Mouse (Mus musculus): ENCODE measurements at regions not wholly inside any gene's neighbourhood (a gene's known extent, or its start where the extent isn't known, plus 50 kb on each side); places are given as distances from the start of the nearest gene placed in this dataset.

DNA sequence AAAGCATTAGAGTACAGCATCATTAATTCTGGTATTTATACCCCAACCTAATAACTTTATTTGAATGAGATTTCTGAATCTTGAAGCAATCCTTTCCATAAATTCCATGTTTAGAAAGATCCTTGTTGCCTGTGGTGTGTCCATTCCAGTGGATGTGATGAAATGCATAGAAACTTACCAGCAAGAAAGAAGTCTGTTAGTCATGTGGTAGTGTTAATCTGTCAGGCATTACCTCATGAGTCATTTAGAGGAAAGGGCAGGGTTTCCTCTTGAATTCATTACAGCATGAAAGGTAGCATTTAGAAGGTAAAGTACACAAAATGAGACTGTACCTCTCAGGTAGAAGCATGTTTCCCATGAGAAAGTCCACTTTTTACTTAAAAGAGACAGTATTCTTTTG lies 310.3 kb upstream of the N6amt1 start:
- no peak overlapping the region for H3K27ac ChIP-seq
- no peaks in the 10 kb centered on the region for H3K9me3 ChIP-seq
- no peaks in the 10 kb centered on the region for H3K4me1 ChIP-seq
- no peak overlapping the region for H3K9ac ChIP-seq
- ATAC-seq (replicated peaks) = no peak
- no peak overlapping the region for H3K4me3 ChIP-seq
- H3K4me2 ChIP-seq = no peak overlapping the region
- no peaks in the 10 kb centered on the region for H3K27me3 ChIP-seq (replicated peaks)
- no peaks in the 10 kb centered on the region for H3K36me3 ChIP-seq (replicated peaks)

DNA sequence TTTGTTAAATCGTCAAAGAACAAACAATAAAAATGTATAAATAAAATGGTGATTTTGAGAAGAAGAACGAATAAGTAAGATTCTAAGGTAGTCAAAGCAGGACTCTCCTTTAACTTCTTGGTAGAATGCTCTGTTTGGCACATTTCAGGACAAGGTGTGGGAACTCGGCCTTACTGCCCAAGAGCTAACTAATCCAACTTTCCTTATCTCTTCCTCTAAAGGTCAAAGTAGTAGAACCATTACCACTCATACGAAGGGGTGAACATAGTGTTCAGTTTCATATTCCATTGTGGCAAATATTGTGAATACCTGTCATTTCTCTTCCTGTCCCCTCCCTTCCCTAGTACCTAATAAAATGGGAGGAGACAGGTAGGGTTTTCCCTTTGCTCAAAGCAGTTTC lies 313.6 kb upstream of the N6amt1 start:
- no peak overlapping the region for H3K9ac ChIP-seq
- no peaks in the 10 kb centered on the region for H3K9me3 ChIP-seq
- H3K4me2 ChIP-seq = no peak overlapping the region
- no peak overlapping the region for H3K27ac ChIP-seq
- H3K4me3 ChIP-seq = no peak overlapping the region
- ATAC-seq (replicated peaks) = no peak
- 88% methylated on average over 4 of the region's 4 CpGs for WGBS
- H3K36me3 ChIP-seq (replicated peaks) = no peaks in the 10 kb centered on the region
- no peaks in the 10 kb centered on the region for H3K4me1 ChIP-seq
- H3K27me3 ChIP-seq (replicated peaks) = no peaks in the 10 kb centered on the region

DNA sequence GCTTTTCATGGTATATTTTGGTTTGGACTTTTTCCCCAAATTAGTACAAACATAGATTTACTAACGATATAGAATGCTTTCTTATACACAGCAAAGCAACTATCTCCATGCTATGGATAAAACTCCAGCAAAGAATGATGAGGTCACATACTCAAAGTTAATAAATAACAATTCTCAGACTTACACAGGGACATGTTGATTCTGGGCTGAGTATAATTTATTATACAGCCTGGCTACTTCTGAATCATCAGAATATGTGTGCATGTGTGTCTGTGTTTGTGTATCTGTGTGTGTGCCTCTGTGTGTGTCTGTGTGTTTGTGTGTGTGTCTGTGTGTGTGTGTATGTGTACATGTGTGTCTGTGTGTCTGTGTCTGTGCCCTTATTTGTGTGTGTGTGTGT lies 314.1 kb upstream of the N6amt1 start:
- H3K9ac ChIP-seq = no peak overlapping the region
- no peak overlapping the region for H3K4me2 ChIP-seq
- H3K27ac ChIP-seq = no peak overlapping the region
- H3K4me3 ChIP-seq = no peak overlapping the region
- ATAC-seq (replicated peaks) = no peak
- 82% methylated on average over 1 of the region's 1 CpGs for WGBS
- H3K36me3 ChIP-seq (replicated peaks) = no peaks in the 10 kb centered on the region
- H3K4me1 ChIP-seq = no peaks in the 10 kb centered on the region
- H3K9me3 ChIP-seq = no peaks in the 10 kb centered on the region
- no peaks in the 10 kb centered on the region for H3K27me3 ChIP-seq (replicated peaks)

DNA sequence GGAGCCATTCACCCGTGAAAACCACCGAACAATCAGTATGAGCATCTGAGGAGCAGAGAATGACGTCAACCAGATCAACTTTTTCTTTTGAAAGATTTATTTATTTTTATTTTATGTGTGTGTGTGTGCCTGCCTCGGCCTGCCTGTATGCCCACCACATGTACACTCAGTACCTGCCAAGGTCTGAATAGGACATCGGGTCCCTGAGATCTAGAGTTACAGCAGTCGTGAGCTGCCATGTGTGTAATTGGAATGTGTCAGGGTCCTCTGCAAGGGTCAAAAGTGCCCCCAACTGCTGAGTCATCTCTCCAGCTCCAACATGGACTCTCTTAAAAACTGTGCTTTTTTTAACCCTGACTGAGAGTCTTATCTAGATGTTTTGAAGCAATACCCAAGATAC lies 316.9 kb upstream of the N6amt1 start:
- no peaks in the 10 kb centered on the region for H3K9me3 ChIP-seq
- no peak for ATAC-seq (replicated peaks)
- 81% methylated on average over 6 of the region's 6 CpGs for WGBS

DNA sequence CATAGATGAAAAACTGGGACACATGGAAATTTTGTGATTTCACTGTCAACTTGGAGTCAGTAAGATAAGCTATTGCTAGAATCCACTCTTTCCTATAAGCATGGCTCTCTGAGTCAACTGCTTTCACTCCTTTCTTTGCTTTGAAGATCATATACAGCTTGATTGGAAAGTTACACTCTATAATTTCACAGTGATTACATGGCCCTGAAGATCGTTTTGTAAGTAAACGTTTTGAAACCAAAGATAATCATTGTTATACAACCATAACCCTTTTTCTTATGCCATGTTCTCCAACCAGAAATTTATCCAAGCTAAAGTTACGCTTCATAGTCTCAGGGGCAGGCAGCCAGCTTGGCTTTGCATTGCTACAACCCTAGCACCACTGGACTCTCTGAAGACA lies 322.1 kb upstream of the N6amt1 start:
- H3K27me3 ChIP-seq (replicated peaks) = no peaks in the 10 kb centered on the region
- H3K4me1 ChIP-seq = no peaks in the 10 kb centered on the region
- no peak overlapping the region for H3K4me3 ChIP-seq
- H3K36me3 ChIP-seq (replicated peaks) = no peaks in the 10 kb centered on the region
- H3K9me3 ChIP-seq = no peaks in the 10 kb centered on the region
- WGBS = 84% methylated on average over 3 of the region's 3 CpGs
- no peak for ATAC-seq (replicated peaks)
- H3K9ac ChIP-seq = no peak overlapping the region
- no peak overlapping the region for H3K27ac ChIP-seq
- H3K4me2 ChIP-seq = no peak overlapping the region

More for the DNA sequence above, 316.9 kb upstream of the N6amt1 start:
- H3K4me2 ChIP-seq = no peak overlapping the region
- no peak overlapping the region for H3K9ac ChIP-seq
- no peaks in the 10 kb centered on the region for H3K36me3 ChIP-seq (replicated peaks)
- no peak overlapping the region for H3K27ac ChIP-seq
- H3K4me1 ChIP-seq = no peaks in the 10 kb centered on the region
- H3K4me3 ChIP-seq = no peak overlapping the region
- no peaks in the 10 kb centered on the region for H3K27me3 ChIP-seq (replicated peaks)

DNA sequence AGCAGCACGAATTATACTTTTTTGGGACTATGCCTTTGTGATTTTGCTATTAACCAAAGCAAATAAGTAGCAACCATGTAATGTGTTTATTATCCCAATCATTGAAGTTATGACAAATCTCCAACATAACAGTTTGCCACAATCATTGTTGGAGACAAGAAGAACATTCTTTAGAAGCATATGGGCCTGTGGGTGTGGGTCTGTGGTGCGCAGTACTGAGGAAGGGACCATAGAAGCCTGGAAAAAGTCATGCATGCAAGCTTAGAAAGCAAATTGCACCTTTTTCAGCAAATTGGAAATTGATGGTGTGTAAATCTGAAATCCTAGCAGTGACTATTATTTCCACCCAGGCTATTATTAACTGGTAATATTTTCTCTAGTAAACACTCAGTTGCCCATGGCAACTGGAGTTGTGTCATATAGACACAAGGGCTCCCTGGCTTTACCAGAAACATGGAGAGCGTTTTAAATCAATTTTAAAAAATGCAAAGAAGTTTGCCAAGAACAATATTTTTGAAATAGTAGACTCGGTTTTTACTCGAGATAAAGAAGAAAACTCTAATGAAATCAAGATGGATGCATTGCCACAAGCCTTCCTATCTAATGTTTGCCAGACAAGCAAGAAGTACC lies 325.4 kb upstream of the N6amt1 start:
- no peak overlapping the region for H3K9ac ChIP-seq
- 86% methylated on average over 5 of the region's 5 CpGs for WGBS
- no peaks in the 10 kb centered on the region for H3K27me3 ChIP-seq (replicated peaks)
- no peak overlapping the region for H3K4me3 ChIP-seq
- no peaks in the 10 kb centered on the region for H3K4me1 ChIP-seq
- H3K36me3 ChIP-seq (replicated peaks) = no peaks in the 10 kb centered on the region
- no peaks in the 10 kb centered on the region for H3K9me3 ChIP-seq
- ATAC-seq (replicated peaks) = no peak
- H3K27ac ChIP-seq = no peak overlapping the region
- no peak overlapping the region for H3K4me2 ChIP-seq

DNA sequence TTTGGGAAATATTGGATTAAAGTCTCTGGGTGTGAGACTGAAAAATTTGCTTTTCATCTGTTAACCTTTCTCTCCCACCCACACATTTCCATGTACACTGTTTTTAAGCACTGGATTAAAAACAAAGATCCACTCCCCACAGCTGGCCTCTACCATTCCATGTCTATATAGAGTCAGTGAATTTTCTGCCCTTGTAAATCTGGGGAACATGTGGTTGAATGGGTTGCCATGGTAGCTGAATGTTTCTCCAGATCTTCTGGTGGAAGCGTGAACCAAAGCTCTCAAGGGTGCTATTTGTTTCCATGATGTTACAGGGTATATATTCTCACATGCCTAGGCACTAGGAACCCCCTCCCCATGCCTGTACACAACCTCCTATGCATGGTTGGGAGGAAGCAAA lies 326.4 kb upstream of the N6amt1 start:
- ATAC-seq (replicated peaks) = no peak
- 76% methylated on average over 1 of the region's 1 CpGs for WGBS

DNA sequence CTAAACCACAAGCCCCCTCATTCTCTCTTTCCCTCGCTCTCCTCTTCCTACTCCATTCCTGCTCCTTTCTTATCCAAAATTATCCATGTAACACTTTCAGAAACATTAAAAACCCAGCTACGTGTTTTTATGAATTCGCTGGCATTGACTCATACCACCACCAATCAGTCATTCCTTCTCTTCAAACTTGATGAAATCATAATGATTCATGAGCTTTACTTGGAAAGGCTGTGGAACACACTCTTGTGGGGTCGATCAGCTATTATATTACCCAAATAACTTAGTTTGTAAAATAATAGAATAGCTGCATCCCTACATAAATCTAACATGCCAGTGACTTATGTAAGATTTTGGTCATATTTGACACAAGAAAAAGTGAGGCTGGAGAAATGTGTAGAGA lies 331.9 kb upstream of the N6amt1 start:
- Histone ChIP-seq H3K27me3 (replicated peaks) (no peaks in the 10 kb centered on the region), H3K4me1 (no peaks in the 10 kb centered on the region), H3K4me3 (no peak overlapping the region), H3K4me2 (no peak overlapping the region), H3K9ac (no peak overlapping the region), H3K27ac (no peak overlapping the region), H3K36me3 (replicated peaks) (no peaks in the 10 kb centered on the region), H3K9me3 (no peaks in the 10 kb centered on the region)
- WGBS = 92% methylated on average over 4 of the region's 4 CpGs
- ATAC-seq (replicated peaks) = no peak

More for the DNA sequence above, 326.4 kb upstream of the N6amt1 start:
- Histone ChIP-seq H3K27ac (no peak overlapping the region), H3K27me3 (replicated peaks) (no peaks in the 10 kb centered on the region), H3K9me3 (no peaks in the 10 kb centered on the region), H3K9ac (no peak overlapping the region), H3K36me3 (replicated peaks) (no peaks in the 10 kb centered on the region), H3K4me3 (no peak overlapping the region), H3K4me2 (no peak overlapping the region), H3K4me1 (no peaks in the 10 kb centered on the region)

DNA sequence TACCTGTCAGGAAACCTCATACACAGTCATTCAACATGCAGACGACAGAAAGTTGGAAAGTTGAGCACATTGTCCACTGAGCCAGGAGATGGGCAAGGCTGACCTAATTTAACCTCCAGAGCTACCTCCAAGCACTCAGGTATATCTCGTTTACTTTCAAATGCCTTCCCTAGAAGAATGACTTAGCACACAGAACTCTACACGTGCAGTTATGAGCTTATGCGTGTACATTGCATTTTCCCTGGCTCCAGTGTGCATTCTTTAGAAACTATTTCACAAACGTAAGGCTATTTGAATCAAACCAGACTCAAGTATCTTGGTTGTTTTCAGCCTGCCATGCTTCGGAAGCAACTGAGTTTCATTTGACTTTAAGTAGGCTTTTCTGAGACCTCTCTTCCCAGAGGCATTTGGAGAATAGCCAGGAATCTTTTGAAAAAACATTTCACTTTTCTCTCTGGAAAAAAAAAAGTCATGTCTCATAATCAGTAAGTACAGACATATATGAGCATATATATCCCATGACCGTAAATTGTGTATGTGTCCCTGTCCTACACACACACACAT lies 336.8 kb upstream of the N6amt1 start:
- H3K27ac ChIP-seq = no peak overlapping the region
- H3K9ac ChIP-seq = no peak overlapping the region
- no peak overlapping the region for H3K4me3 ChIP-seq
- H3K4me2 ChIP-seq = no peak overlapping the region
- no peaks in the 10 kb centered on the region for H3K27me3 ChIP-seq (replicated peaks)
- H3K4me1 ChIP-seq = no peaks in the 10 kb centered on the region
- ATAC-seq (replicated peaks) = no peak
- 85% methylated on average over 7 of the region's 7 CpGs for WGBS
- H3K36me3 ChIP-seq (replicated peaks) = no peaks in the 10 kb centered on the region
- no peaks in the 10 kb centered on the region for H3K9me3 ChIP-seq

DNA sequence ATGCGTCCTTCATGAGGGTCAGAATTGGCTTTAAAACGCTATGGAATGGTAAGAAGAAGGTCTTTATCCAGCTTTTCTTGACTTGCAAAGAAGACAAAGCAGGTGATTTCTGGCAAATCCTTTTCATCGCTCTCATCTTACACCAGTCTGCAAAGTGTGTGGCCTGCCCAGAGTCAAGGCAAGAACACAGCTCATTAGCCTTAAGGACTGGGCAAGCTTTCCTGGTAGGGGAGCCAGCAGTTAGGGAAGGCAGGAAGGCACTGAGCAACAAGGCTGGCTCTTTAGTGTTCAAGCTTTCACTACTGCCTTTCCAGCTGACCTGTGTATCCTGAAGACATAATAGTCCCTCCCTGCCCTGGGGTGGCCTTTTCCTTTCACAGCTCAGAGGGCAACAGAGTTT lies 352.4 kb upstream of the N6amt1 start:
- H3K4me3 ChIP-seq = no peak overlapping the region
- peak; percentile 79 for ATAC-seq (replicated peaks)
- 32% methylated on average over 3 of the region's 3 CpGs for WGBS
- H3K27me3 ChIP-seq (replicated peaks) = no peaks in the 10 kb centered on the region
- H3K4me1 ChIP-seq = peaks cover 3% of the 10 kb centered on the region
- no peak overlapping the region for H3K9ac ChIP-seq
- no peaks in the 10 kb centered on the region for H3K36me3 ChIP-seq (replicated peaks)
- no peak overlapping the region for H3K27ac ChIP-seq
- no peaks in the 10 kb centered on the region for H3K9me3 ChIP-seq
- H3K4me2 ChIP-seq = no peak overlapping the region

DNA sequence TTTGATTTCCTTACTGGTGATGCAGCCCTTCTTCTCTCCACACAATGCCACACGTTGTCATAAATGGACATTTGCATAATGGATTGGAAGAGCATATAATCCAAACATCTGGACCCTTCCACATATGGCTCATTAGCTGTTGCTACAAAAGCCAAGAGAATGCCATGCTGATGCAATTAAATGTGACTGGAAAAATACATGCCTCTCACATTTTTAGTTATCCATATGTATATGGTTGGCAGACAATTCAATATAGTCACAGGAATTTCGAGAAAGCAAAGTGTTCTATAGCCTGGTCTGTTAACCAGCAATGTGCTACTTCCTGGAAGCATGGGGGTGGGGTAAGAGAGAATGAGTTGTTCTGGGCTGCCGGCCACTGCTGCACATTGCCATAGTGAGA lies 352.9 kb upstream of the N6amt1 start:
- Histone ChIP-seq H3K4me3 (no peak overlapping the region), H3K4me2 (no peak overlapping the region), H3K4me1 (peaks cover 3% of the 10 kb centered on the region), H3K36me3 (replicated peaks) (no peaks in the 10 kb centered on the region), H3K9me3 (no peaks in the 10 kb centered on the region), H3K9ac (no peak overlapping the region), H3K27me3 (replicated peaks) (no peaks in the 10 kb centered on the region), H3K27ac (no peak overlapping the region)
- peak; percentile 91 for ATAC-seq (replicated peaks)
- WGBS = 18% methylated on average over 3 of the region's 3 CpGs

DNA sequence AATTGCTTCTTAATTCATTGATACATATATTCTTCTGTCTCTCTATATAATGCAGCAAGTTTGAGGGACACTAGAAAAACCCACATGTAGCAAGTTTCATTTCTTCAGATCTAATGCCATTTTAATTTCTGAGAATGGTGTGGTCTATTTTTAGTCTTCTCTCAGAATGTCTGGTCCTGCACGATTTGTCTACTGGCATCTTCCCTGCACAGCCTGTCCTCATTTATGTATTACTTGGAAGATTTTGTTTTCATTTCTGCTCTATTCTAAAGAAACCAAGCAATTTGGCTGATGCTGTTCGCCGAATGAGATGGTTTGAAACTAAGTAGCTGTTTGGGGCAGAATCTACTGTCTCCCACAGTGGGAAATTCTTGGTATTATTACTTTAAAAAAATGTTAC lies 382.3 kb upstream of the N6amt1 start:
- no peaks in the 10 kb centered on the region for H3K9me3 ChIP-seq
- ATAC-seq (replicated peaks) = no peak
- no peaks in the 10 kb centered on the region for H3K4me1 ChIP-seq
- H3K36me3 ChIP-seq (replicated peaks) = no peaks in the 10 kb centered on the region
- H3K27ac ChIP-seq = no peak overlapping the region
- H3K9ac ChIP-seq = no peak overlapping the region
- no peak overlapping the region for H3K4me2 ChIP-seq
- no peaks in the 10 kb centered on the region for H3K27me3 ChIP-seq (replicated peaks)
- WGBS = 88% methylated on average over 3 of the region's 3 CpGs
- H3K4me3 ChIP-seq = no peak overlapping the region

DNA sequence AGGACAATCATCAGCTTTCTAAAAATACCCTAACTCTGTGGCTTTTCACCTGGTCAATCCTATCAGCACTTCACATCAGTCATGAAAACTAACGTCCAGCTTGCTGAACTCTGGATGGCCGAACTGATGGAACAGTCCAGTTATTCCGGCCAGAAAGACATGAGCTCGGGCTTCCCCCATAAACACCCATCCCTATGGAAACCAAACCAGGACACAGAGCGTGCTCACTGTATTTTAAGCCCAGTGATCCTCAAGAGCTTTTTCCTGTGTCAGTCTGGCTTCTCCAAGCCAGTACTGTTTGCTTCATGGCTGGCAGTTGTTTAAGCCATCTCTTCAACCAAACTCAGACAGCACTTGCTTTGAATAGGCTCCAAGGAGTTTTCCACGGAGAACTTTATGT lies 404.3 kb upstream of the N6amt1 start:
- WGBS = 86% methylated on average over 6 of the region's 6 CpGs
- Histone ChIP-seq H3K36me3 (replicated peaks) (no peaks in the 10 kb centered on the region), H3K27ac (no peak overlapping the region), H3K9me3 (no peaks in the 10 kb centered on the region), H3K27me3 (replicated peaks) (no peaks in the 10 kb centered on the region), H3K4me1 (no peaks in the 10 kb centered on the region), H3K4me3 (no peak overlapping the region), H3K9ac (no peak overlapping the region), H3K4me2 (no peak overlapping the region)
- no peak for ATAC-seq (replicated peaks)

All from midbrain, embryonic 15.5 days (tissue).